Mouse (Mus musculus) liver, postnatal 0 days (tissue): ENCODE measurements at regions not wholly inside any gene's neighbourhood (a gene's known extent, or its start where the extent isn't known, plus 50 kb on each side); places are given as distances from the start of the nearest gene placed in this dataset.

Experiments used
- CTCF ChIP-seq: sonication (generic); IDR thresholded peaks from 2 replicates; pipeline ENCODE4 v1.5.1; 2016; ENCODE audit warnings: antibody characterized with exemption, low read depth
- EP300 ChIP-seq: IDR thresholded peaks from 2 replicates; pipeline ENCODE4 v1.6.1; 2016; ENCODE audit warnings: antibody characterized with exemption, low read depth, mild to moderate bottlenecking

DNA sequence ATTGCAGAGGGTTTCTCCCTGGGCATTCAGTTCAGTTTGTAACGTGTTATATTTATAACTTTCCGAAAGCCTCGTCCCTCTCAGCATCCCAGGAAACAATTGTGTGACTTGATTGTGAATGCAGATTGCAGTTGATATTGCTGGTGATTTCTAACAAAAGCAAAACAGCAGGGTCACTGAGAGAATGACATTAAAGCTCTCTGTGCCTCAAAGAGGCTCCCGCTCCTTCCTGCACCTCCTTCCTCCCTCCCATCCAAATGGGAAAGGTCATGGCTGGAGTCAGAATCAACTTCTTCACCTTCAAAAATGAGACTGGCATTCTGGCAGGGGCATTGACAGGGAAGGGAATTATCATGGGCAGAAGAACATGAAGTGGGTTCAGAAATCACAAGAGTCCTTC lies 251.9 kb downstream of the Gm10184 start:
- TF ChIP-seq EP300 (no peak), CTCF (no peak)
